In genomic region chr2:11113191-11113590, GRCm38 (mm10) we compare ENCODE assay signal across 9 mouse cellular contexts. TPM values are rescaled to one million over a fixed set of nuclear protein-coding genes. Genes with fewer than 3 reads are reported as not detected.
A peak's percentile ranks its signal among the peaks of the same experiment; 100 is the strongest.
DNase-seq lines count a peak whose midpoint lies in the region; ATAC-seq and TF ChIP-seq lines count a peak whose summit lies in the region.
"Had no signal": no experiment of that assay in that cellular context is flagged by ENCODE, and none has a peak within 500 bp of the region (broad histone marks: within the 10 kb centered on the region; RNA-seq: fewer than 3 reads in every experiment).

No protein-coding gene starts in this region.

- no peak overlapping the region for H3K4me3 ChIP-seq in embryonic facial prominence, embryonic 14.5 days (ENCODE audit: low read depth, low read length)
- no peak overlapping the region for H3K4me3 ChIP-seq in intestine, embryonic 15.5 days (replicated peaks)
- H3K4me3 ChIP-seq: limb, embryonic 15.5 days had no signal

- POLR2A ChIA-PET in Patski (lab: Charles Lee) = no interaction called here

- no peak overlapping the region for H3K9ac ChIP-seq in embryonic facial prominence, embryonic 14.5 days (ENCODE audit: low read depth, low read length)
- no peak overlapping the region for H3K9ac ChIP-seq in intestine, embryonic 15.5 days
- H3K9ac ChIP-seq: limb, embryonic 15.5 days had no signal

- in situ Hi-C loops in Patski (cut with MboI; ENCODE audit: low pct_unique_long_range_greater_than_20kb) = loop anchor here (10.0 to 25.0 kb wide), 3 partner anchors 172 to 399 kb away; no protein-coding TSS in a partner anchor

- CTCF ChIA-PET in Patski (lab: Charles Lee) = interaction anchor here (1.5 to 2.0 kb wide), 3 partner anchors 17 to 207 kb away, joined by 4 to 5 read pairs (median 4); no protein-coding TSS in a partner anchor

- intact Hi-C loops in heart, postnatal 25 days (cut with DNase I) = loop anchor here (1.0 to 10.0 kb wide), 2 partner anchors 141 to 172 kb away; no protein-coding TSS in a partner anchor
- intact Hi-C loops in left cerebral cortex, postnatal 10 days (cut with DNase I) = loop anchor here (10.0 kb wide), 1 partner anchor 172 kb away; no protein-coding TSS in a partner anchor

- ATAC-seq in Patski = no peak
- ATAC-seq in embryonic facial prominence, embryonic 14.5 days (ENCODE audit: low read depth) = no peak
- ATAC-seq in intestine, embryonic 15.5 days = peak; percentile 61; the same call in 1 of the 2 replicates

- TF ChIP-seq CTCF in Patski (IDR thresholded peaks at IDR 0.05) = peak; percentile 65

- no peaks in the 10 kb centered on the region for H3K9me3 ChIP-seq in embryonic facial prominence, embryonic 14.5 days (ENCODE audit: control insufficient read depth, low read length)
- no peaks in the 10 kb centered on the region for H3K9me3 ChIP-seq in intestine, embryonic 15.5 days
- H3K9me3 ChIP-seq: limb, embryonic 15.5 days had no signal

- H3K4me1 ChIP-seq in embryonic facial prominence, embryonic 14.5 days (ENCODE audit: control insufficient read depth, insufficient read depth, low read length) = no peaks in the 10 kb centered on the region
- no peaks in the 10 kb centered on the region for H3K4me1 ChIP-seq in intestine, embryonic 15.5 days (replicated peaks)
- H3K4me1 ChIP-seq: limb, embryonic 15.5 days had no signal

- DNase-seq in heart, adult 8-10 months (ENCODE audit: low spot score) = peak; percentile 35
- DNase-seq in heart, postnatal 25 days (ENCODE audit: low spot score) = no peak
- DNase-seq in Patski (ENCODE audit: low read depth, low spot score) = no peak
- peak; percentile 64 for DNase-seq in embryonic facial prominence, embryonic 14.5 days (ENCODE audit: low spot score)
- DNase-seq in left cerebral cortex, postnatal 10 days (ENCODE audit: extremely low spot score in 1 of 2, low spot score in 2 of 2) = peak; percentile 20 to 46
- peak; percentile 60 to 64 for DNase-seq in natural killer cell, adult 2 months (ENCODE audit: low spot score in 2 of 2)
- DNase-seq in thymus, postnatal 36 days = peak; percentile 28

- H3K27me3 ChIP-seq in Patski = peaks cover 20% of the 10 kb centered on the region
- no peaks in the 10 kb centered on the region for H3K27me3 ChIP-seq in embryonic facial prominence, embryonic 14.5 days (replicated peaks; ENCODE audit: control insufficient read depth, insufficient read depth, low read length)
- no peaks in the 10 kb centered on the region for H3K27me3 ChIP-seq in intestine, embryonic 15.5 days (replicated peaks)
- H3K27me3 ChIP-seq: limb, embryonic 15.5 days had no signal

- H3K27ac ChIP-seq in embryonic facial prominence, embryonic 14.5 days (replicated peaks; ENCODE audit: low read depth, low read length) = no peak overlapping the region
- no peak overlapping the region for H3K27ac ChIP-seq in intestine, embryonic 15.5 days
- H3K27ac ChIP-seq: limb, embryonic 15.5 days had no signal

- no peaks in the 10 kb centered on the region for H3K36me3 ChIP-seq in embryonic facial prominence, embryonic 14.5 days (ENCODE audit: control insufficient read depth, insufficient read depth, low read length)
- no peaks in the 10 kb centered on the region for H3K36me3 ChIP-seq in intestine, embryonic 15.5 days
- H3K36me3 ChIP-seq: limb, embryonic 15.5 days had no signal

- no peak overlapping the region for H3K4me2 ChIP-seq in embryonic facial prominence, embryonic 14.5 days (ENCODE audit: low read depth, low read length)
- no peak overlapping the region for H3K4me2 ChIP-seq in intestine, embryonic 15.5 days (replicated peaks)
- H3K4me2 ChIP-seq: limb, embryonic 15.5 days had no signal

- 39% methylated on average over 8 of the region's 8 CpGs for whole genome bisulfite sequencing in embryonic facial prominence, embryonic 14.5 days
- 35% methylated on average over 8 of the region's 8 CpGs for WGBS in intestine, embryonic 15.5 days

RNA-seq across cellular contexts. Expression of gene Prkcq, which starts 58.7 kb away (rescaled TPM):
- total RNA-seq in heart, adult 8-10 months (2022) = 1 to 10 TPM; 4.7 to 6.3 (median 5.7) TPM
- 1 to 10 TPM; 1.6 to 2.0 TPM for total RNA-seq in heart, postnatal 25 days (2021)
- 0.06 TPM for polyA plus RNA-seq in Patski (2021)
- 6.8 TPM in 2 replicates for polyA plus RNA-seq in embryonic facial prominence, embryonic 14.5 days (2014; fragmentation: Nextera tagmentation; extraction: Ambion mirVana)
- polyA plus RNA-seq in intestine, embryonic 15.5 days (2015; fragmentation: Nextera tagmentation; extraction: Ambion mirVana) = 1.4 and 2.0 TPM in 2 replicates
- 1 to 10 TPM; 8.4 to 9.5 TPM for total RNA-seq in left cerebral cortex, postnatal 10 days (2021)

Comparison
In these comparisons a context has a peak if more than half of its experiments do, and no peak if none do; other contexts are left out.
1. DNase-seq: peak in heart, adult 8-10 months (single experiment), embryonic facial prominence, embryonic 14.5 days (single experiment), left cerebral cortex, postnatal 10 days (2 of 2), natural killer cell, adult 2 months (2 of 2) and thymus, postnatal 36 days (2 of 2); none in heart, postnatal 25 days (single experiment) and Patski (single experiment).